Mouse (Mus musculus): Measurements from ENCODE around the gene Aagab.

Aagab gene

GRCm38 (mm10) chr9:63602043-63602939, at the start of gene Aagab, which contains the start of gene Iqch:
Gene Aagab, plus strand, starts transcription at chr9:63602660.
Gene Iqch, minus strand, starts transcription at chr9:63602493.
- DNase-seq (ENCODE audit: low spot score) = peak; percentile 81

- no peak for DNase-seq (ENCODE audit: low spot score)
Measured at GRCm38 (mm10) chr9:63553628-63554027, 48.8 kb upstream of the Aagab start.

GRCm38 (mm10) chr9:63555460-63555990, 46.9 kb upstream of the Aagab start:
- DNase-seq (ENCODE audit: low spot score) = no peak

- DNase-seq (ENCODE audit: low spot score) = no peak
Measured at GRCm38 (mm10) chr9:63556316-63556715, 46.1 kb upstream of the Aagab start.

GRCm38 (mm10) chr9:63556933-63557332, 45.5 kb upstream of the Aagab start:
- DNase-seq (ENCODE audit: low spot score) = no peak

GRCm38 (mm10) chr9:63561931-63562330, 40.5 kb upstream of the Aagab start:
- DNase-seq (ENCODE audit: low spot score) = no peak

GRCm38 (mm10) chr9:63563436-63563835, 39.0 kb upstream of the Aagab start:
- no peak for DNase-seq (ENCODE audit: low spot score)

GRCm38 (mm10) chr9:63568314-63568713, 34.1 kb upstream of the Aagab start:
- no peak for DNase-seq (ENCODE audit: low spot score)

- DNase-seq (ENCODE audit: low spot score) = no peak
Measured at GRCm38 (mm10) chr9:63568808-63569207, 33.7 kb upstream of the Aagab start.

- DNase-seq (ENCODE audit: low spot score) = no peak
Measured at GRCm38 (mm10) chr9:63571895-63572294, 30.6 kb upstream of the Aagab start.

- DNase-seq (ENCODE audit: low spot score) = no peak
Measured at GRCm38 (mm10) chr9:63572874-63573273, 29.6 kb upstream of the Aagab start.

GRCm38 (mm10) chr9:63577469-63577868, 25.0 kb upstream of the Aagab start:
- DNase-seq (ENCODE audit: low spot score) = no peak

GRCm38 (mm10) chr9:63579644-63580043, 22.8 kb upstream of the Aagab start:
- DNase-seq (ENCODE audit: low spot score) = no peak

- DNase-seq (ENCODE audit: low spot score) = no peak
Measured at GRCm38 (mm10) chr9:63580046-63580445, 22.4 kb upstream of the Aagab start.

- DNase-seq (ENCODE audit: low spot score) = no peak
Measured at GRCm38 (mm10) chr9:63581778-63582177, 20.7 kb upstream of the Aagab start.

GRCm38 (mm10) chr9:63585251-63585650, 17.2 kb upstream of the Aagab start:
- DNase-seq (ENCODE audit: low spot score) = no peak

GRCm38 (mm10) chr9:63589209-63589608, 13.3 kb upstream of the Aagab start:
- no peak for DNase-seq (ENCODE audit: low spot score)

GRCm38 (mm10) chr9:63590592-63590991, 11.9 kb upstream of the Aagab start:
- no peak for DNase-seq (ENCODE audit: low spot score)

GRCm38 (mm10) chr9:63591661-63592256, 10.7 kb upstream of the Aagab start:
- no peak for DNase-seq (ENCODE audit: low spot score)

- DNase-seq (ENCODE audit: low spot score) = no peak
Measured at GRCm38 (mm10) chr9:63595032-63595431, 7.4 kb upstream of the Aagab start.

GRCm38 (mm10) chr9:63595652-63596051, 6.8 kb upstream of the Aagab start:
- no peak for DNase-seq (ENCODE audit: low spot score)

GRCm38 (mm10) chr9:63596660-63597059, 5.8 kb upstream of the Aagab start:
- no peak for DNase-seq (ENCODE audit: low spot score)

GRCm38 (mm10) chr9:63603849-63604248, 1.4 kb downstream of the Aagab start:
- no peak for DNase-seq (ENCODE audit: low spot score)

All from layer of hippocampus, adult 9-10 months (tissue).